9 mouse cellular contexts compared by ENCODE assay signal in genomic region chrX:71311229-71311628, GRCm38 (mm10). TPM values are rescaled to one million over a fixed set of nuclear protein-coding genes. Genes with fewer than 3 reads are reported as not detected.
DNase-seq lines count a peak whose midpoint lies in the region; ATAC-seq lines count a peak whose summit lies in the region.
"Had no signal": no experiment of that assay in that cellular context is flagged by ENCODE, and none has a peak within 500 bp of the region (broad histone marks: within the 10 kb centered on the region; RNA-seq: fewer than 3 reads in every experiment).

No protein-coding gene starts in this region.

- H3K27ac ChIP-seq in liver, embryonic 12.5 days, result no peak overlapping the region
- H3K27ac ChIP-seq in midbrain, embryonic 11.5 days (ENCODE audit: low read depth, low read length), result no peak overlapping the region
- H3K27ac ChIP-seq: embryonic facial prominence, embryonic 12.5 days had no signal

- no peaks in the 10 kb centered on the region for H3K9me3 ChIP-seq in liver, embryonic 12.5 days (replicated peaks)
- H3K9me3 ChIP-seq in midbrain, embryonic 11.5 days (ENCODE audit: control insufficient read depth, low read length), result no peaks in the 10 kb centered on the region
- H3K9me3 ChIP-seq: embryonic facial prominence, embryonic 12.5 days had no signal

- H3K4me1 ChIP-seq in liver, embryonic 12.5 days, result no peaks in the 10 kb centered on the region
- no peaks in the 10 kb centered on the region for H3K4me1 ChIP-seq in midbrain, embryonic 11.5 days (ENCODE audit: control insufficient read depth, insufficient read depth, low read length)
- H3K4me1 ChIP-seq: embryonic facial prominence, embryonic 12.5 days had no signal

- no peak overlapping the region for H3K4me3 ChIP-seq in liver, embryonic 12.5 days
- no peak overlapping the region for H3K4me3 ChIP-seq in midbrain, embryonic 11.5 days (ENCODE audit: low read depth, low read length)
- H3K4me3 ChIP-seq: embryonic facial prominence, embryonic 12.5 days had no signal

- H3K27me3 ChIP-seq in liver, embryonic 12.5 days (replicated peaks), result no peaks in the 10 kb centered on the region
- H3K27me3 ChIP-seq in midbrain, embryonic 11.5 days (ENCODE audit: control insufficient read depth, insufficient read depth, low read length), result no peaks in the 10 kb centered on the region
- H3K27me3 ChIP-seq: embryonic facial prominence, embryonic 12.5 days had no signal

- no peaks in the 10 kb centered on the region for H3K36me3 ChIP-seq in liver, embryonic 12.5 days
- H3K36me3 ChIP-seq in midbrain, embryonic 11.5 days (ENCODE audit: control insufficient read depth, insufficient read depth, low read length), result no peaks in the 10 kb centered on the region
- H3K36me3 ChIP-seq: embryonic facial prominence, embryonic 12.5 days had no signal

- WGBS in liver, embryonic 12.5 days (ENCODE audit: insufficient replicate concordance), result 18% methylated on average over 8 of the region's 8 CpGs
- WGBS in midbrain, embryonic 11.5 days, result 36% methylated on average over 8 of the region's 8 CpGs

- H3K4me2 ChIP-seq in liver, embryonic 12.5 days, result no peak overlapping the region
- H3K4me2 ChIP-seq in midbrain, embryonic 11.5 days, result no peak overlapping the region
- H3K4me2 ChIP-seq: embryonic facial prominence, embryonic 12.5 days had no signal

- peak; percentile 36 for DNase-seq in liver
- DNase-seq in adrenal gland, adult (ENCODE audit: inconsistent age in 2 of 2, low spot score in 1 of 2), result peak; percentile 51 to 78
- peak; percentile 53 for DNase-seq in heart, postnatal 4 days
- DNase-seq in layer of hippocampus, postnatal 14 days (ENCODE audit: low spot score in 2 of 2), result peak; percentile 20 to 55
- DNase-seq in midbrain, embryonic 11.5 days (ENCODE audit: low spot score, missing footprints), result peak; percentile 83
- peak; percentile 46 for DNase-seq in testis, postnatal 10 days (ENCODE audit: low spot score)

- no peak for ATAC-seq in liver, embryonic 12.5 days
- peak; percentile 69 for ATAC-seq in common myeloid progenitor, adult 5-6 weeks (replicated peaks; ENCODE audit: low read depth, poor library complexity, severe bottlenecking)
- peak; percentile 38; the same call in 1 of the 2 replicates for ATAC-seq in midbrain, embryonic 11.5 days (ENCODE audit: low FRiP score)

- no peak overlapping the region for H3K9ac ChIP-seq in liver, embryonic 12.5 days
- no peak overlapping the region for H3K9ac ChIP-seq in midbrain, embryonic 11.5 days (ENCODE audit: low read length)
- H3K9ac ChIP-seq: embryonic facial prominence, embryonic 12.5 days had no signal

RNA-seq across cellular contexts. Expression of gene Mtmr1, which starts 53.3 kb away (rescaled TPM):
- 8.4 and 9.7 TPM in 2 replicates for polyA plus RNA-seq in liver, embryonic 12.5 days (2016; fragmentation: Nextera tagmentation; extraction: Ambion mirVana)
- total RNA-seq in common myeloid progenitor, adult 5-6 weeks (2017), result 25.7 and 36.2 TPM in 2 replicates
- 10 to 100 TPM; 25.2 to 26.8 TPM for total RNA-seq in heart, postnatal 4 days (2021)
- total RNA-seq in layer of hippocampus, postnatal 14 days (2021), result 10 to 100 TPM; 48.2 to 50.2 TPM
- 11.3 and 13.1 TPM in 2 replicates for polyA plus RNA-seq in midbrain, embryonic 11.5 days (2014; fragmentation: Nextera tagmentation; extraction: Ambion mirVana)
